Mouse (Mus musculus): ENCODE results near the gene Nova2.

DNA sequence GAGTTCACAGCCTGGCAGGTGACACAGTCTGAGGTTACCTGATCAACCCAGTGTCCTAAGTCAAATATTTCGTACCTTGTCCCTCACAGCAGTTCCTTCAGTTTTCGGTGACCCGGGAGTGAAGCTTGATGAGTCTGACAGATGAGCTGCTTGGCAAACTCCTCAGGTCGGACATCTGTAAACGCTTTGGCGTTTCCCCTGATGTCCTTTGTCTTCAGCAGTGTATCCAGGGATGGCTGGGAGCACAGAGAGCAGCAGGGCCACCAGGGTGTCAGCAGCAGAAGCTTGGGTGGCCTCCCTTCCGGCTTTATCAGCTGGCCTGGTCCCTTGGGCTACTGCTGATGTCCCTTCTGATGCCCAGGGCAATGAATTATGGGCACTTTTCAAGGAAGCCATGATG lies 47.0 kb upstream of the Nova2 start:
- TF ChIP-seq CTCF (IDR thresholded peaks at IDR 0.05; ENCODE audit: extremely low read depth, insufficient read depth, low read length) = no peak
- no peak for TF ChIP-seq POLR2A (IDR thresholded peaks at IDR 0.05; ENCODE audit: extremely low read depth, insufficient read depth, low read length)
